Mouse (Mus musculus) 3134 (cell line): ENCODE data around the gene Olfr1057.
"Not testable (repeated sequence)": the region's sequence is repeated elsewhere in the genome, so short reads cannot be mapped to it uniquely, and the experiment has no call there.

Source experiments
- DNase-seq: peaks from one replicate; pipeline ENCODE4 v3.0.0-alpha.2; 2011; ENCODE audit warnings: low spot score; ENCODE audit not compliant: insufficient read length; ENCODE audit errors: extremely low read depth

Gene Olfr1057

GRCm38 (mm10) chr2:86378293-86378692 is at the start of gene Olfr1057:
Gene Olfr1057 (minus strand): TSS chr2:86378393.
- DNase-seq: no peak

GRCm38 (mm10) chr2:86426649-86427048 is 48.5 kb upstream of the Olfr1057 start, which contains the start of gene Olfr1062:
Gene Olfr1062 (minus strand): TSS chr2:86426749.
- not testable (repeated sequence) for DNase-seq

GRCm38 (mm10) chr2:86413950-86414349 is 35.8 kb upstream of the Olfr1057 start, which contains the start of gene Olfr1061:
Gene Olfr1061 (minus strand): TSS chr2:86414050.
- DNase-seq: no peak

GRCm38 (mm10) chr2:86395114-86395513 is 16.9 kb upstream of the Olfr1057 start:
- no peak for DNase-seq

GRCm38 (mm10) chr2:86388461-86388860 is 10.3 kb upstream of the Olfr1057 start, which contains the start of gene Olfr1058:
Gene Olfr1058 (minus strand): TSS chr2:86388561.
- not testable (repeated sequence) for DNase-seq

- DNase-seq: not testable (repeated sequence)
Measured at GRCm38 (mm10) chr2:86366342-86366741, 11.9 kb downstream of the Olfr1057 start.

- DNase-seq: no peak
Measured at GRCm38 (mm10) chr2:86362369-86362768, 15.8 kb downstream of the Olfr1057 start, which contains the start of gene Olfr1056. Gene Olfr1056 (minus strand): TSS chr2:86362469.

GRCm38 (mm10) chr2:86351751-86352150 is 26.4 kb downstream of the Olfr1057 start:
- DNase-seq: not testable (repeated sequence)

- DNase-seq: no peak
Measured at GRCm38 (mm10) chr2:86350184-86350583, 28.0 kb downstream of the Olfr1057 start, which contains the start of gene Olfr1055. Gene Olfr1055 (minus strand): TSS chr2:86350284.

- no peak for DNase-seq
Measured at GRCm38 (mm10) chr2:86335333-86335732, 42.9 kb downstream of the Olfr1057 start, which contains the start of gene Olfr1054. Gene Olfr1054 (minus strand): TSS chr2:86335433.
